8 mouse cellular contexts compared by ENCODE assay signal in genomic region chr2:92141073-92141472, GRCm38 (mm10). TPM values are rescaled to one million over a fixed set of nuclear protein-coding genes. Genes with fewer than 3 reads are reported as not detected.
DNase-seq lines count a peak whose midpoint lies in the region; ATAC-seq and TF ChIP-seq lines count a peak whose summit lies in the region.
"Had no signal": no experiment of that assay in that cellular context is flagged by ENCODE, and none has a peak within 500 bp of the region (broad histone marks: within the 10 kb centered on the region; RNA-seq: fewer than 3 reads in every experiment).

No protein-coding gene starts in this region.

- H3K4me1 ChIP-seq in E14TG2a.4 (replicated peaks; ENCODE audit: low read depth, low read length) = peaks cover 67% of the 10 kb centered on the region
- H3K4me1 ChIP-seq in megakaryocyte, embryonic 14.5 days = peaks cover 12% of the 10 kb centered on the region

- H3K36me3 ChIP-seq in E14TG2a.4 (ENCODE audit: insufficient read depth, low read length) = no peaks in the 10 kb centered on the region
- H3K36me3 ChIP-seq in megakaryocyte, embryonic 14.5 days (replicated peaks; ENCODE audit: low read length) = no peaks in the 10 kb centered on the region

- peak; percentile 40 for DNase-seq in brain, embryonic 14.5 days (ENCODE audit: low read depth)
- no peak for DNase-seq in testis, postnatal 14 days (ENCODE audit: low spot score)
- DNase-seq in frontal cortex, postnatal 10 days (ENCODE audit: low spot score in 2 of 2) = no peak
- DNase-seq in cerebellum, postnatal 4 days (ENCODE audit: low spot score in 2 of 2) = no peak

- H3K4me3 ChIP-seq in E14TG2a.4 (replicated peaks; ENCODE audit: low read length) = peak overlapping the region; percentile 64
- peak overlapping the region; percentile 79 for H3K4me3 ChIP-seq in megakaryocyte, embryonic 14.5 days (replicated peaks)

- ATAC-seq in hematopoietic stem cell, adult 5-6 weeks (replicated peaks in 1 of 2; ENCODE audit: insufficient read depth in 1 of 2, low FRiP score in 2 of 2, low TSS enrichment in 1 of 2, low read depth in 1 of 2, poor library complexity in 2 of 2, severe bottlenecking in 2 of 2) = peak; percentile 53 to 56; a peak in 2 of 4 replicates
- ATAC-seq: activated CD4-positive, CD25-positive, alpha-beta regulatory T cell, adult 4 months had no signal

- no peak for TF ChIP-seq CTCF in E14TG2a.4 (conservative IDR thresholded peaks at IDR 0.05; ENCODE audit: low read length)
- TF ChIP-seq CTCF in brain, embryonic 14.5 days (IDR thresholded peaks at IDR 0.05; ENCODE audit: borderline replicate concordance, extremely low read depth, insufficient read depth, insufficient read length) = no peak

- TF ChIP-seq POLR2A in brain, embryonic 14.5 days (IDR thresholded peaks at IDR 0.05; ENCODE audit: borderline replicate concordance, extremely low read depth, insufficient read depth, insufficient read length, poor library complexity, severe bottlenecking) = no peak

- no peaks in the 10 kb centered on the region for H3K27me3 ChIP-seq in E14TG2a.4 (ENCODE audit: insufficient read depth, low read length)
- H3K27me3 ChIP-seq in megakaryocyte, embryonic 14.5 days (replicated peaks) = peaks cover 35% of the 10 kb centered on the region

- H3K9me3 ChIP-seq in E14TG2a.4 (ENCODE audit: low read length) = no peaks in the 10 kb centered on the region
- H3K9me3 ChIP-seq in megakaryocyte, embryonic 14.5 days = no peaks in the 10 kb centered on the region

RNA-seq across cellular contexts. Expression of gene Phf21a, which starts 48.2 kb away (rescaled TPM):
- 77.6 and 104 TPM in 2 replicates for polyA plus RNA-seq in brain, embryonic 14.5 days (2012; rRNA removed)
- total RNA-seq in hematopoietic stem cell, adult 5-6 weeks (2017) = 52.3 and 64.3 TPM in 2 replicates
- polyA plus RNA-seq in megakaryocyte, embryonic 14.5 days (2012; ENCODE audit: insufficient read depth, low replicate concordance) = 19.0 and 41.1 TPM in 2 replicates
